In the genomic region with DNA sequence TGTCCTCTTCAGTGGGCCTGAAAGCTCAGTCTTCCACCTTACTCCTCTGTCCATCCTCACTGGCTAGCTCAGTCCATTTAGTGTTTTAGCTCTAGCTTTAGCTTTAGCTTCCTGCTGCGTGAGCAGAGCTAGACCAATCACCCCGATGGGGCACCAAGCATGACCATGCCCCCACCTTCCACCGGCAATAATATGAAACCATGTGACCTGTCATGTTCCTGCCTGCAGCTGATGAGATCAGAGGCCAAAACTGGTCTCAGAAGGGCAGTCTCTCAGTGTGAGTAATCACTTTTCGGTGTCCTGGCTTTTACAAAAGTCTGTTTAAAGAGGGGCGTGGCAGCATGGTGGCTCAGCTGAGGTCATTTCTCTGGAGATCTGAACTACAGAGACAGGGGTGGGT, we compare ENCODE assay signal across 1 mouse cellular context.
TF ChIP-seq lines count a peak whose summit lies in the region.

No protein-coding gene starts in this region.

TF ChIP-seq in CH12.LX, 34 proteins besides CTCF, POLR2A, EP300 and RAD21 (continued from another document):
- 0 out of 2 replicates have a peak, but pooled peaks have one; percentile 6 for TF ChIP-seq KAT2A (IDR thresholded peaks at IDR 0.05; ENCODE audit: insufficient replicate concordance, low read length)
- no peak for TF ChIP-seq POLR2AphosphoS2 (IDR thresholded peaks at IDR 0.05; ENCODE audit: low read depth, low read length)
- TF ChIP-seq NELFE (IDR thresholded peaks at IDR 0.05; ENCODE audit: low read depth, low read length), result 0 out of 2 replicates have a peak, but pooled peaks have one; percentile 4
- peak; percentile 88 for TF ChIP-seq ETS1 (conservative IDR thresholded peaks at IDR 0.05; ENCODE audit: low read depth, low read length)
- peak; percentile 91 for TF ChIP-seq SIN3A (IDR thresholded peaks at IDR 0.05; ENCODE audit: low read length)
- TF ChIP-seq UBTF (IDR thresholded peaks at IDR 0.05; ENCODE audit: low read depth, low read length), result no peak
- no peak for TF ChIP-seq ZNF384 (IDR thresholded peaks at IDR 0.05; ENCODE audit: low read depth, low read length)
- TF ChIP-seq GABPA (IDR thresholded peaks at IDR 0.05; ENCODE audit: insufficient replicate concordance, low read depth, low read length), result no peak
- no peak for TF ChIP-seq CHD2 (IDR thresholded peaks at IDR 0.05; ENCODE audit: low read length)
- TF ChIP-seq E2F4 (IDR thresholded peaks at IDR 0.05; ENCODE audit: insufficient replicate concordance, low read depth, low read length), result no peak
- TF ChIP-seq BHLHE40 (IDR thresholded peaks at IDR 0.05; ENCODE audit: low read depth, low read length), result peak; percentile 83
TF ChIP-seq in CH12.LX: peak in this region for 22.
